Mouse (Mus musculus) lung, adult 2 months (tissue): ENCODE measurements around the gene Trim62.

ENCODE experiments used
- CTCF ChIP-seq: fragments of 200-500 bp; IDR thresholded peaks from 2 replicates; pipeline ENCODE4 v1.5.1; 2011; ENCODE audit warnings: mild to moderate bottlenecking, low read length, control low read depth; ENCODE audit not compliant: insufficient read depth
- POLR2A ChIP-seq: fragments of 200-500 bp; IDR thresholded peaks from 2 replicates; pipeline ENCODE4 v1.6.1; 2011; ENCODE audit warnings: low read depth, mild to moderate bottlenecking, control low read depth, low read length, borderline replicate concordance; ENCODE audit errors: extremely low read depth

DNA sequence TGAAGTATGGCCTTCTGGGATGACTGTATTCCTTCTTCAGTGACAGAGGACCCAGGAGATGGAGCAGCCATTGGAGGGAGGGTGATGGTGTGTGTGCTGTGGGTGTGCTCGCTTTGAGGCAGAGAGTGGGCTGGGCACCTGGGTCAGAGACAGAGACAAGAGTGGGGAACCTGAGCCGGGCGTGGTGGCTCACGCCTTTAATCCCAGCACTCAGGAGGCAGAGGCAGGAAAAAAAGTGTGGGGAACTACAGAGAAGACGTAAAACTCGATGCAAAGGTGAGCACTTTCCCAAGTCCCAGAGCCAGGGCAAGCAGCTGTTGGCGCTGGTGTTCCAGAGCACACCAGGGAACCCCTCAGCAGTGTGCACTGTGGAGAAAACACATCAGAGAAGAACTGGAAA is 33.7 kb upstream of the Trim62 start:
- TF ChIP-seq CTCF (no peak), POLR2A (no peak)
